Mouse (Mus musculus) kidney, postnatal 0 days (tissue): ENCODE measurements around the gene Atp1a1. TPM values are rescaled to one million over a fixed set of nuclear protein-coding genes. Genes with fewer than 3 reads are reported as not detected.

Source experiments
- ATAC-seq: fragments of 200-750 bp; cut with Nextera tagmentation; replicated peaks from 2 replicates; pipeline ENCODE4 v1.8.0; 2017; ENCODE audit warnings: low read depth, moderate number of reproducible peaks, moderate TSS enrichment, moderate library complexity; ENCODE audit not compliant: low FRiP score
- DNase-seq: peaks from one replicate; pipeline ENCODE4 v3.0.0-alpha.2; 2016; ENCODE audit warnings: low spot score
- H3K27ac ChIP-seq: fragments of 300-500 bp; sonication (generic); 2 replicates; pipeline ENCODE4 v1.5.1; 2014; ENCODE audit warnings: mild to moderate bottlenecking
- H3K27me3 ChIP-seq: fragments of 300-500 bp; sonication (generic); 2 replicates; pipeline ENCODE4 v1.6.1; 2014; ENCODE audit warnings: low read length, mixed read lengths; ENCODE audit not compliant: insufficient read depth
- H3K36me3 ChIP-seq: fragments of 300-500 bp; sonication (generic); 2 replicates; pipeline ENCODE4 v1.6.1; 2014; ENCODE audit warnings: low read length, mixed read lengths; ENCODE audit not compliant: insufficient read depth
- H3K4me1 ChIP-seq: fragments of 300-500 bp; sonication (generic); replicated peaks from 2 replicates; pipeline ENCODE4 v1.6.1; 2014; ENCODE audit warnings: antibody characterized with exemption, low read length, mixed read lengths; ENCODE audit not compliant: insufficient read depth
- H3K4me2 ChIP-seq: fragments of 300-500 bp; sonication (generic); 2 replicates; pipeline ENCODE4 v1.6.1; 2014; ENCODE audit warnings: mild to moderate bottlenecking, low read length, moderate library complexity, mixed read lengths
- H3K4me3 ChIP-seq: fragments of 300-500 bp; sonication (generic); replicated peaks from 2 replicates; pipeline ENCODE4 v1.5.1; 2014; ENCODE audit warnings: low read depth, low read length
- H3K9ac ChIP-seq: fragments of 300-500 bp; sonication (generic); 2 replicates; pipeline ENCODE4 v1.6.1; 2014; ENCODE audit warnings: low read depth, low read length
- H3K9me3 ChIP-seq: fragments of 300-500 bp; sonication (generic); replicated peaks from 2 replicates; pipeline ENCODE4 v1.6.1; 2016; ENCODE audit warnings: low read length, inconsistent platforms, mixed read lengths
- CTCF ChIP-seq: IDR thresholded peaks from 2 replicates; pipeline ENCODE4 v1.5.1; 2016; ENCODE audit warnings: antibody characterized with exemption, low read depth, mild to moderate bottlenecking, moderate library complexity
- WGBS: fragments of 180-500 bp; shearing (Covaris S2); extraction: QIAGEN DNeasy Blood & Tissue Kit; methylation state at CpG from one replicate; pipeline ENCODE4 v1.1.7; 2014; 5-methylcytosine and 5-hydroxymethylcytosine counted together
- polyA plus RNA-seq: library from polyadenylated mRNA; unstranded; fragments of >200 nt; fragmentation: Nextera tagmentation; extraction: Ambion mirVana; gene quantifications from 2 replicates; pipeline ENCODE4 v1.2.1, GENCODE M21; 2015

Gene Atp1a1
- polyA plus RNA-seq, 1 experiment from 2014 or later, result 809 TPM

DNA sequence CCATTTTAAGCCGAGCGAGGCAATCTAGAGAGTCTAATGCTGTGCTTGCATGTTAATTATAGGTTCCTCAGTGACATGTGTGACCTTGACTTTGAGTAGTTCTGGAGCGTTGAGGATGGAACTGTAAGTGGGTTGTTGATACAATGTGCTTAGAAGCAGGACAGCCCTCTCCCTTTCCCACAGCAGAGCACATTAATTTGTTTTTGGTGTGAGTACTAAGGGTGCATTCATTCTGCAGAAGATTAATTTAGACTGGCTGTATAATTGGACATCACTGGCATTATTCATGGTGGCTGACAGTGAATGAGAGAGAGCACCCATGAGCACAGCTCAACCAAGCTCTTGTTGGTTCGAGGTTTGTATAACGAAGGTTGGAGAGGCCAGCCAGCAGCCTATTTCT is 42.3 kb upstream of the Atp1a1 start:
- H3K9ac ChIP-seq, result no peak overlapping the region
- no peaks in the 10 kb centered on the region for H3K4me1 ChIP-seq
- ATAC-seq, result no peak
- H3K4me3 ChIP-seq, result no peak overlapping the region
- H3K36me3 ChIP-seq, result no peaks in the 10 kb centered on the region
- TF ChIP-seq CTCF, result no peak
- WGBS, result 55% methylated on average over 5 of the region's 5 CpGs
- no peak overlapping the region for H3K27ac ChIP-seq
- no peaks in the 10 kb centered on the region for H3K9me3 ChIP-seq
- no peak overlapping the region for H3K4me2 ChIP-seq
- DNase-seq, result no peak
- H3K27me3 ChIP-seq, result no peaks in the 10 kb centered on the region

DNA sequence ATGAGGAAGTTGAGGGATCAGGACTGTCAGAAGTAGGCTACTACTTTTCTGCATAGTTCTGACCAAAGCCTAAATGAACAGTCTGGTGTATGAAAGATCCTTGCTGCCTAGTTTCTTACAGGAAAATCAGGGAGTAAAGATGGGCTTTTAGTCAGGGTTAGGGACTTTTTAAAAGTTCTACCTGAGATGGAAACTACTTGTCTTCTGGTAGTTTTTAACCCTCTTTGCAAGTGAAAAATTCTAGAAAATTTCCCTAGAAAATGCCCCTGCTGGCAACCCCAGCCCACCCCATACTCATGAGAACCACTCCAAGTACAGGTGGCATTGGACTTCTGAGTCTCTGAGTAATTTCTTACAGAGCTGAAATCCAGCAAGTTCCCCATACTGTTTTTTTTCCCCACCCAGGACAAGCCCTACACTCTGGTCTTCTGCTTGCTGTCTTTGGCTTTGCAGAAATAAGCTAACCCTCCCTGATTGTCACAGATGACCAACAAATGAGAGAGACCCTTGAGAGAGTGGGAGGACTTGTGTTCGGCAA is 41.2 kb upstream of the Atp1a1 start:
- WGBS, result 48% methylated on average over 1 of the region's 1 CpGs
- DNase-seq (no peak), ATAC-seq (no peak)
- H3K9ac ChIP-seq, result no peak overlapping the region
- H3K27ac ChIP-seq, result no peak overlapping the region; the same call in 1 of the 2 replicates
- no peaks in the 10 kb centered on the region for H3K36me3 ChIP-seq
- no peaks in the 10 kb centered on the region for H3K4me1 ChIP-seq
- H3K4me3 ChIP-seq, result no peak overlapping the region
- no peaks in the 10 kb centered on the region for H3K27me3 ChIP-seq
- H3K9me3 ChIP-seq, result no peaks in the 10 kb centered on the region
- H3K4me2 ChIP-seq, result no peak overlapping the region
- TF ChIP-seq CTCF, result no peak

DNA sequence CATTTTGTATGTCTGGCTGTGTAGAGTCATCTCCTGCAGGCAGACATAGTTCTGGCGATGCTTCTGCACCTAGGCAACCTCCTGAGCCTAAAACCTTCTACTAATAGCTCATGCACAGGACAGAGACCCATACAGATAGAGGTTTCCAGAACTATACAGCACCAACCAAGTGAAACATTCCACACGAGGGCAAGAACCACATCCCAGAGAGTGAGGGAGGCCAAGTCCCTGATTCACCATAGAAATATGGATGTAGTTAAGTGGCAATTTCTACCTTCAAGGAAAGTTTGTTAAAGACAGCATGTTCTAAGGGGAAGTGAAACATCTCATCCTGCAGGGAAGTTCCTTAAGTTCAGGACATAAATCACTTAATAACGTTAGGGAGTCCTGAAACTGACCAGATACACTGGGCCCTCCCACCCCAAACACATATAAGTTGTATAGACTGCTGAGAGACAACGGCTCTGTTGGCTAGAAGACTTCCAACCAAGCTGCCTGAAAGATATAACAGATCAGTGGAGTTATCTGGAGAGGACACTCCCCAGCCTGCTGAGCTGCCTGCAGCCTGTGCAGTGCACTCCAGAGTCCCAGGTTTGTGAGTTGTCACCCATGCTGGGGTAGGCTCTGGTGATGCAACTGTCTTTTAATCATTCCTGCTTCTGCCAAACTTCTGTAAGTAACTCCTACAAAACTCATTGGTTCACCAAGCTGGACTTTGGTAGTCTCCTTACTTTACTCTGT is 39.7 kb upstream of the Atp1a1 start:
- H3K27ac ChIP-seq, result no peak overlapping the region
- 59% methylated on average over 4 of the region's 4 CpGs for WGBS
- no peak overlapping the region for H3K9ac ChIP-seq
- no peaks in the 10 kb centered on the region for H3K4me1 ChIP-seq
- H3K36me3 ChIP-seq, result no peaks in the 10 kb centered on the region
- no peaks in the 10 kb centered on the region for H3K27me3 ChIP-seq
- no peak for TF ChIP-seq CTCF
- ATAC-seq (no peak), DNase-seq (no peak)
- no peak overlapping the region for H3K4me3 ChIP-seq
- no peaks in the 10 kb centered on the region for H3K9me3 ChIP-seq
- H3K4me2 ChIP-seq, result no peak overlapping the region

DNA sequence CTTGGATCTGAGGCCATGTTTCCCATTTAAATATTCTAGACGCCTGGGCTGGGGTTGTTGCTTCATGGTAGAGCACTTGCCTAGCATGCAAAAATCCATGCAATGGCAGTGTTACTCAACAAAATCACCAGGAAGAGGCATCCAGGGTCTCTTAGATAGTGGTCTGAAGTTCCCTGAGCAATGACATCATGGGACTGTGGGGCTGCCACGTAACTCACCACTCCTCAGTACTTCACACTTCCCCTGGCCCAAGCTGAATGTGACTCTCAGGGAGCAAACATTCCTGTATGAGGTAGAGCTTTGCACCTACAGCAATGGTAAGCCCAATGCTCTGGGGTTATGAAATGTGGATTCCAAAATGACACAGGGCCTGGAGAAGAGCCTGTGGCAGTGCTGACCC is 38.8 kb upstream of the Atp1a1 start:
- H3K36me3 ChIP-seq, result no peaks in the 10 kb centered on the region
- H3K27me3 ChIP-seq, result no peaks in the 10 kb centered on the region
- H3K9ac ChIP-seq, result no peak overlapping the region
- no peak overlapping the region for H3K27ac ChIP-seq
- TF ChIP-seq CTCF, result no peak
- no peak overlapping the region for H3K4me2 ChIP-seq
- WGBS, result 88% methylated on average over 2 of the region's 2 CpGs
- no peaks in the 10 kb centered on the region for H3K4me1 ChIP-seq
- DNase-seq (no peak), ATAC-seq (no peak)
- no peak overlapping the region for H3K4me3 ChIP-seq
- no peaks in the 10 kb centered on the region for H3K9me3 ChIP-seq

DNA sequence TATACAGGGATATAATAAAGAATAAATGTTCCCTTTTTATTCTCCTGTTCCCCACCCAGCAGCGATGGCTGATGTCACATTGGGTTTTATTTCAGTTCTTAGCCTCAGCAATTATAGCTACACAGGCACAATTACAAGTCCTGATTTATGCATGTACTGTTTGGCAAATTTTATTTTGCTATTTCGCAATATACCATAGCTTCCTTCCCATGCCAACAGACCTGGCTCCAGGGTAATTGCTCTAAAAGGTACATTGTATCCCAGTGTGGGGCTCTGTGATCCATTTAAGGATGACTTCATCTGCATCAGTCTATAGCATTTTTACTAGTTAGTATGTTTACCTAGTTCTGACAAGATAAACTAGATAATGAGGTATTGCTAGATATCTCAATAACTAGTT is 33.7 kb upstream of the Atp1a1 start:
- no peaks in the 10 kb centered on the region for H3K9me3 ChIP-seq
- TF ChIP-seq CTCF, result no peak
- H3K36me3 ChIP-seq, result no peaks in the 10 kb centered on the region
- H3K4me3 ChIP-seq, result no peak overlapping the region
- WGBS, result 88% methylated on average over 2 of the region's 2 CpGs
- no peaks in the 10 kb centered on the region for H3K27me3 ChIP-seq
- H3K4me1 ChIP-seq, result no peaks in the 10 kb centered on the region
- ATAC-seq, result no peak
- no peak overlapping the region for H3K9ac ChIP-seq
- no peak overlapping the region for H3K4me2 ChIP-seq
- H3K27ac ChIP-seq, result no peak overlapping the region
- no peak for DNase-seq

DNA sequence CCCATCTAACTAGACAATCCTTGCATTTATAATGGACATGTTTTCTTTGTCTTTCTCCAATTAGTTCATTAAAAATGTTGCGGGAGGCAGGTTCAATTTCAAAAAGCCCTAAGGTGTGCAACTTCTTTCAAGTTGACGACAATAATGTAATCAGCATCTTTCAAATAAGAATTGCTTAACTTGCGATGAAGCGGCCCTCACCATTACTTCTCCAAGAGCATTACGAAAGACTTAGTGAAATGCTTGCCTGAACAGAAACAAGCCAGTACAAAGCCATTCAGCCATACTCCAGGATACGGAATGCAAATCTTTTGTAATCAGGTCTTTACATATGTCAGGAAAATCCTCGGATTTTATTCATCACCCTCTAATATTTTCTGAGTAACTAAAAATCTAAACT is 32.0 kb upstream of the Atp1a1 start:
- no peak overlapping the region for H3K4me2 ChIP-seq
- H3K9me3 ChIP-seq, result no peaks in the 10 kb centered on the region
- no peaks in the 10 kb centered on the region for H3K27me3 ChIP-seq
- WGBS, result 88% methylated on average over 7 of the region's 7 CpGs
- no peak overlapping the region for H3K9ac ChIP-seq
- H3K4me1 ChIP-seq, result no peaks in the 10 kb centered on the region
- no peak for DNase-seq
- TF ChIP-seq CTCF, result no peak
- no peak overlapping the region for H3K4me3 ChIP-seq
- no peak overlapping the region for H3K27ac ChIP-seq
- no peaks in the 10 kb centered on the region for H3K36me3 ChIP-seq
- no peak for ATAC-seq
